Mouse (Mus musculus) megakaryocyte, embryonic 14.5 days (primary cell): ENCODE results near the gene Rbbp7. TPM values are rescaled to one million over a fixed set of nuclear protein-coding genes. Genes with fewer than 3 reads are reported as not detected.
"Not testable (repeated sequence)": the region's sequence is repeated elsewhere in the genome, so short reads cannot be mapped to it uniquely, and the experiment has no call there.

ENCODE experiments used
- H3K27me3 ChIP-seq: replicated peaks from 2 replicates; pipeline ENCODE3; 2012; ENCODE audit warnings: inconsistent platforms
- H3K36me3 ChIP-seq: replicated peaks from 2 replicates; pipeline ENCODE3; 2012; ENCODE audit warnings: low read length, inconsistent platforms, mixed read lengths
- H3K4me1 ChIP-seq: 2 replicates; pipeline ENCODE4 v1.6.1; 2012; ENCODE audit warnings: inconsistent platforms
- H3K4me3 ChIP-seq: replicated peaks from 2 replicates; pipeline ENCODE3; 2012; ENCODE audit warnings: moderate library complexity, mild to moderate bottlenecking, inconsistent platforms
- H3K9me3 ChIP-seq: 2 replicates; pipeline ENCODE4 v1.6.1; 2012; ENCODE audit warnings: inconsistent platforms
- FLI1 ChIP-seq: IDR thresholded peaks from 2 replicates; pipeline ENCODE4 v1.6.1; 2012; ENCODE audit warnings: low read length, inconsistent platforms, mixed read lengths
- GATA1 ChIP-seq: IDR thresholded peaks from 3 replicates; pipeline ENCODE4 v1.6.1; 2012; ENCODE audit warnings: mixed read lengths, low read length, inconsistent platforms, borderline replicate concordance
- polyA plus RNA-seq: library from polyadenylated mRNA; stranded (reverse); fragments of >175 nt; gene quantifications from 2 replicates; pipeline ENCODE4 v1.2.3, GENCODE M21; 2012; ENCODE audit warnings: low replicate concordance; ENCODE audit not compliant: insufficient read depth

Gene Rbbp7
- polyA plus RNA-seq, 1 experiment: 30.8 TPM

DNA sequence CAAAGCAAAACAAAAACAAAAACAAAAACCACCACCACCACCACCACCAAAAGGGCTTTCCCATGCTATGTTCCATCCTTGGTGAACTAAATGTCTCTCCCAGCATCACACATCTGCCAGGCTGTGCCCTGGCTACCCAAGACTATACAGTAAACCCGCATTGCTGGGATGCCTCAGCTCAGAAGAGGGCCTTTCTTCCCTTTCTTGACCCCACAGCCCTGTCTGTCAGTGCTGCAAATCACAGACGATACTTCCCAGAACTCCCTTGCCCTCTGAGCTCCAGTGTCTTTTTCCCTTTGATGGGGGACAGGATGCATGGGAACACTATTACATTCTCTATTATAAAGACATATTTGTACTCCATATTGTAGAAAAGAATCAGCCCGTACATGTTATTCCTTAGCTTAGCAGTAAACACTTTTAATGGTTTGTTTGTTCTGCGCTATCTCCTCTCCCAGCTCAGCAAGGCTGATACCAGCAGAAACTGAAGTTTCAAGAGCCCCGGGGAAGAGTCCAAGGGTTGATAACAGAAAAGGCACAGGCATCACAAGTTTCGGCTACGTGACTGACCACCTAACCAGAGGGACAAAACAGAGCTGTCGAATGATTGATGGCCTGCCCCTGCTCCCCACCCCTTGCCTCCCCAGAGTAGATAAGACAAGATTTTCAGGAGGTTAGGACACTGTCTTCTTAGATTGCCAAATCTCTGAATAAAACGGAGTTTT, 11.3 kb upstream of the Rbbp7 start:
- Histone ChIP-seq H3K4me3 (no peak overlapping the region), H3K9me3 (no peaks in the 10 kb centered on the region), H3K27me3 (peaks cover 21% of the 10 kb centered on the region), H3K4me1 (no peaks in the 10 kb centered on the region), H3K36me3 (no peaks in the 10 kb centered on the region)
- TF ChIP-seq FLI1: no peak
- TF ChIP-seq GATA1: no peak

- Histone ChIP-seq H3K27me3 (peaks cover 24% of the 10 kb centered on the region), H3K9me3 (no peaks in the 10 kb centered on the region), H3K4me1 (no peaks in the 10 kb centered on the region), H3K4me3 (no peak overlapping the region), H3K36me3 (no peaks in the 10 kb centered on the region)
- no peak for TF ChIP-seq GATA1
- TF ChIP-seq FLI1: no peak
These were observed 7.8 kb upstream of the Rbbp7 start for GRCm38 (mm10) chrX:162752418-162752817.

GRCm38 (mm10) chrX:162754314-162754713, 5.9 kb upstream of the Rbbp7 start:
- Histone ChIP-seq H3K27me3 (peaks cover 18% of the 10 kb centered on the region), H3K4me3 (no peak overlapping the region), H3K9me3 (no peaks in the 10 kb centered on the region), H3K36me3 (no peaks in the 10 kb centered on the region), H3K4me1 (peaks cover under 1% of the 10 kb centered on the region; the same call in 1 of the 2 replicates)
- no peak for TF ChIP-seq FLI1
- no peak for TF ChIP-seq GATA1

DNA sequence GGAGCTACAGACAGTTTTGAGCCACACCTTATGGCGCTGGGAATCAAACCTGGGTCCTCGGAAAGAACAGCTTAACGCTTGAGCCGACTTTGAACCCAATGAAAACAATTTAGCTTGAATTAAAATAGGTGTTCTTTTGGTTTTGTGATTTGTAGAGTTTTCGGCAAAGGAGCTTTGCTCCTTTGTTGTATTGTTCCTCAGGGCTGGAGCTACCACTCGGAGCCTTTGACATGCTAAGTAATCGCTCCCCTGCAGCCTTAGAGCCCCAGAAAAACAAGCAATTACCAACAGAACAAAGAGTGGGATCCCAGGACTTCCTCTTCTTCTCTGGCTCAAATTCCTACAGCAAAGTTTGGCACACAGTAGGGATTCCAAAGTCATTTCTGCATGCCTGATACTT, 4.1 kb upstream of the Rbbp7 start:
- TF ChIP-seq FLI1 (no peak), GATA1 (no peak)
- peaks cover 15% of the 10 kb centered on the region for H3K27me3 ChIP-seq
- H3K36me3 ChIP-seq: no peaks in the 10 kb centered on the region
- no peak overlapping the region for H3K4me3 ChIP-seq
- H3K9me3 ChIP-seq: peaks cover 7% of the 10 kb centered on the region
- H3K4me1 ChIP-seq: peaks cover 3% of the 10 kb centered on the region; the same call in 1 of the 2 replicates

DNA sequence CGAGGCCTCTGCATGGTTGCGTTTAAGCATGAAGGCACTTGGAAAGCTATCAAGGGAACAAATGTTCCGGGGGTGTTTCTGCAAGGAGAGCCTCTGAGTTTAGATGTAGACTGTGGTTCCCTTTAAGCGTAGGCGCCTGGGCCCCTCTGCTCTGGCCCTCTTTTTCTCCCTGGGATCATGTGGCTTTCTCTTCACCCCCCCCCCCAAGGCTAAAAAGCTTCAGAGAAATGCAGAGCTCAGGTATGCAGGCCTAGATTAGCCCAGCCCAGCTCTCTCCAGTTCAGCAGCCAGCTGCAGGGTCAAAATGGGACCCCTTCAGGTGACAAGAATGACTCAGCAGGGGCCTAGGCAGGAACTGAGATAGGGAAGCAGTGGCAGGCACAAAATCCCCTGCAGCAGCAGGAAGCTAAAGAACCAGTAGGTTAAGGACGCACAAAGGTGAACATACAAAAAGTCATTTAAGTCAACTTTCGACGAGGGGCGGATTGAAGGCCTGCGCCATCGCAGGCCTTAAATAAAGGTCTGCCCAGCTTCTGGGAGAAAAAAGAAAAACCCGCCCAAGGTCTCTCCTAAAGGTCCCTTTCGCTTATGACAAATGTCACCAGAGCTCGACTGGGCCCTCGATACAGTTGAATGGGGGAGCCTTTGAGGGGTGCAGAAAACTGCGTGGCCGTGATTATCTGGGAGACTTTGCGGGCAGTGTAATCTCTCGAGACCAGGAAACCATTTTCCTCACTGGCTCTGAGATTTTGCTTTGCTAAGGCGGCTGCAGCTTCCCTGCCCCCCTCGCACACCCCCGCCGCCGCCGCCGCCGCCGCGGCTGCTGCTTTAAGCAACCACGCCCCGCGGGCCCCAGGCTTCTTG, 719 bp upstream of the Rbbp7 start:
- peaks cover 8% of the 10 kb centered on the region for H3K36me3 ChIP-seq
- TF ChIP-seq GATA1: no peak
- no peak for TF ChIP-seq FLI1
- peaks cover 8% of the 10 kb centered on the region for H3K27me3 ChIP-seq
- H3K4me1 ChIP-seq: peaks cover 3% of the 10 kb centered on the region; the same call in 1 of the 2 replicates
- H3K9me3 ChIP-seq: peaks cover 9% of the 10 kb centered on the region
- peak overlapping the region; percentile 92 for H3K4me3 ChIP-seq

DNA sequence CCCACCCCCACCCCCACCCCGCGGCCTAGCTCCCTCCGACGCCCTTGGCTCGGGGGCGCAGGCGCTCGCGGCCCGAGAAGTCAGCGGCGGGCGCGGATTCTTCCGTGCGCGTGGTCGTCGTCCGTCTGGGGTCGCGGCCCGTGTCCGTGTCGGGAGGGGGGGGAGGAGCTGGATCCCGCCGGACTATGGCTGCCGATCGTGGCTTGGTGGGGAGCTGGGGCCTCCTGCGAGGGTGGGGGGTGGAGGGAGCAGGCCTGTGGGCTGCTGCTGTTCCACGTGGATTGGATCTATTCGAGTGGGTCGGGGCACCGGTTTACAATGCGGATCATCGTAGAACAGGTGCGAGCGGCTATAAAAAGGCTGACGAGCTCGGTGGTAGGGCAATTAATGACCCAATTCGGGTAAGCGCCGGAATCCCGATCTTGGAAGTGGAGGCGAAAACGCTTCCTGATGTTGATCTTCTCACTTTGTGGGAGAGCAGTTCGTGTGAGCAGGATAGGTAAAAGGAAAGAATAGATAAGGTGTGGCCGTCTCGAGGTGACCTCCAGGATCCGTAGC, 835 bp downstream of the Rbbp7 start:
- TF ChIP-seq GATA1 (no peak), FLI1 (no peak)
- H3K36me3 ChIP-seq: peaks cover 8% of the 10 kb centered on the region

GRCm38 (mm10) chrX:162761716-162762395, 1.7 kb downstream of the Rbbp7 start:
- peaks cover 3% of the 10 kb centered on the region for H3K27me3 ChIP-seq
- H3K36me3 ChIP-seq: peaks cover 10% of the 10 kb centered on the region
- H3K4me3 ChIP-seq: peak overlapping the region; percentile 92
- peaks cover 9% of the 10 kb centered on the region for H3K9me3 ChIP-seq
- no peak for TF ChIP-seq GATA1
- peaks cover 3% of the 10 kb centered on the region; the same call in 1 of the 2 replicates for H3K4me1 ChIP-seq

More for the DNA sequence above, 835 bp downstream of the Rbbp7 start:
- Histone ChIP-seq H3K4me1 (peaks cover 3% of the 10 kb centered on the region; the same call in 1 of the 2 replicates), H3K4me3 (peak overlapping the region; percentile 92), H3K9me3 (peaks cover 9% of the 10 kb centered on the region), H3K27me3 (peaks cover 5% of the 10 kb centered on the region)

DNA sequence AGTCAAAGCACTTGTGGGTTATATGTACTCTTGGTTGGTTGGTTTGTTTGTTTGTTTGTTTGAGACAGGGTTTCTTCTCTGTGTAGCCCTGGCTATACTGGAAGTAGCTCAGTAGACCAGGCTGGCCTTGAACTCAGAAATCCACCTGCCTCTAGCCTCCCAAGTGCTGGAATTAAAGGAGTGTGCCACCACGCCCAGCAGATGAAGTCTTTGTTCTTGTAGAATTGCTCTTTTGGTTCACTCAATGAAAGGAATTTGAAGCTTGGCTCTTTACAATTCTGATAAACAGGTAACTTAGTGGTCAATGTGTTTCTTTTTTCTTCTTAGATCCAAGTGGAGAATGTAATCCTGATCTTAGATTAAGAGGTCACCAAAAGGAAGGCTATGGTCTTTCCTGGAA, 10.5 kb downstream of the Rbbp7 start:
- H3K36me3 ChIP-seq: peaks cover 58% of the 10 kb centered on the region
- no peaks in the 10 kb centered on the region for H3K4me1 ChIP-seq

GRCm38 (mm10) chrX:162788372-162788771, 28.2 kb downstream of the Rbbp7 start:
- Histone ChIP-seq H3K4me1 (no peaks in the 10 kb centered on the region), H3K36me3 (peaks cover 90% of the 10 kb centered on the region), H3K4me3 (no peak overlapping the region), H3K27me3 (peaks cover 4% of the 10 kb centered on the region), H3K9me3 (no peaks in the 10 kb centered on the region)
- TF ChIP-seq GATA1 (no peak), FLI1 (no peak)

More for the DNA sequence above, 10.5 kb downstream of the Rbbp7 start:
- TF ChIP-seq FLI1 (no peak), GATA1 (no peak)
- H3K27me3 ChIP-seq: no peaks in the 10 kb centered on the region
- no peak overlapping the region for H3K4me3 ChIP-seq
- H3K9me3 ChIP-seq: no peaks in the 10 kb centered on the region

GRCm38 (mm10) chrX:162791392-162791791, 31.2 kb downstream of the Rbbp7 start:
- H3K4me3 ChIP-seq, H3K9me3 ChIP-seq, H3K4me1 ChIP-seq, H3K27me3 ChIP-seq: not testable (repeated sequence)
- peaks cover 62% of the 10 kb centered on the region for H3K36me3 ChIP-seq
